Mouse (Mus musculus) lung, postnatal 10 days (tissue): ENCODE results near the gene Sun2.
A peak's percentile ranks its signal among the peaks of the same experiment; 100 is the strongest.

Source experiments
- DNase-seq: peaks from one replicate; pipeline ENCODE4 v3.0.0; 2021

Gene Sun2

DNA sequence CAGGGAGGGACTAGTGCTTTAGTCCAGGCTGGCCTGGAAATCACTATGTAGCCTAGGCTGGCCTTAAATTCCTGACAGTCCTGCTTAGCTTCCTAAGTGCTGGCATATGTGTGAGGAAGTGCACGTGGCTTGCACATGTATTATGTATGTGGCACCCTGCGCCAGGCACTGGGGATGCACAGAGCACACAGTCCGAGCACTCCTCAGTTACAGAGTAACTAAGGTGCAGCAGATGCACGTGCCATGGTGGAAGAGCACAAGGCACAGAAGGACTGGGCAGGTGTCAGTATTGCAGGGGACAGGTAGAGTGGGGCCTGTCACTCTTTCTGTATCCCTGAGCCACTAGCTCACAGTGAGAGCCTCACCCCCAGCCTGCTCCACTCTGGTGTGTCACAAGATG lies 12.8 kb upstream of the Sun2 start:
- DNase-seq, result no peak

DNA sequence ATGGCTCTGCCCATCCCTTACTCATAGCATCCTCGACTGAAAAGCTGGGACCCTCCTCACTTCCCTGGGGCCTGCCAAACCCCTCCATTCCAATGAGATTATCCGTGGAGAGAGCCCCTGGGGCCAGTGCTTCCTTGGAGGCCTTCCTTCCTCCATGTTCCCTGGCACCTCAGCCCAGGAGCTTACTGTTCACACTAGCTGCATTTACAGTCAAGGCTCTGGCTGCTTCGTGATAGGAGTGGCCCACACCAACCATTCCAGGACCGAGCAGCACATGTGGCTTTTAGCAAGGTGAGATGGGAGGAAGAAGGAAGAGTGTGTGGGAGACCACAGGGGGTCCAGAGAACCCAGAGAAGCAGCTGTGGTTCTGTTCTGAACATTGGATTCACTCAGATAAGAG lies 11.5 kb upstream of the Sun2 start:
- no peak for DNase-seq

DNA sequence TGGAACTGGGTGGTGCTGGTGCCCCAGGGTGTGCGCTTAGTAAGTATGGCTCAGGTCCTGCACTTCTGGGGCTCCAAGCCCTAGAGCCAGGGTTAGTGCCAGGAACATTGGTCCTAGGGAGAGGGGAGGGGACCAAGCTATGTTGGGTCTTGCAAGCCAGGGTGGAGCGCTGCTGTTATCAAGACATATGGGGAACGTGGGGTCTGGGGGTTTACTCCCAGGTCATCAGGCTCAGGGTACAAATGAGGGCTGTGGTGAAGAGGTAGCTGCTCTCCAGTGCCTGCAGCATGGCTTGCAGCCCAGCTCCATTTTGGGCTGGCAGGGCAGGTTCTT lies 11.1 kb upstream of the Sun2 start:
- DNase-seq, result no peak

DNA sequence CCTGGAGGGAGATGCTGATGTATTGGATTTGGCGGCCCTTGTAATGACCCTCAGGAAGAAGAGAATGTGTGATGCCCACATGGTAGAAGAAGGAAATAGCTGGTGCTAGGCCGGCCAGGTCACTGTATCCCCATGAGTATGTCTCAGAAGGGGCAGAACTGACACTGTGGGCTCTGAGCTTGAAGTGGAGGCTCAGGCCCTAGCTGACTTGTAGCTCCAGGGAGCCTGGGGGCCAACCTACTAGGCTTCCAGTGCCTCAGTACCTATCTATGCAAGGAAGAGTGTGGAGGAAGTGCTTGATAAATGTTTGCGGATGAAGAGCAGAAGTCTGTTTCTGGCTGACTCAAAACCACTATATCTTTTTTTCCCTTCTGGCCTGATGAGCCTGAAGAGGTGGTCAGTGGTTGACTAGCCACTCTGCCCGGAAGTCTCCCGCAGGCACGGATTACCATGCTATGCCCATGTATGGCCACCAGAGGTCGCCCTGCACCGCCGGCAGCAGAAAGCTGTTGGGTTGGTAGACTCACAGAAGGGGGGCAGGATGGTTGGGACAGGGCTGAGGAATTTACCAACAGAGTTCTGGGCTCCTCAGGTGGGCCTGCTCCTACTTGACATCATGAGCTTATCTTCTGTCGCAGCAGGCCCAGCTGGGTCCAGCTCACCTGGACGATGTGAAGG lies 10.5 kb upstream of the Sun2 start:
- DNase-seq, result peak; percentile 88

DNA sequence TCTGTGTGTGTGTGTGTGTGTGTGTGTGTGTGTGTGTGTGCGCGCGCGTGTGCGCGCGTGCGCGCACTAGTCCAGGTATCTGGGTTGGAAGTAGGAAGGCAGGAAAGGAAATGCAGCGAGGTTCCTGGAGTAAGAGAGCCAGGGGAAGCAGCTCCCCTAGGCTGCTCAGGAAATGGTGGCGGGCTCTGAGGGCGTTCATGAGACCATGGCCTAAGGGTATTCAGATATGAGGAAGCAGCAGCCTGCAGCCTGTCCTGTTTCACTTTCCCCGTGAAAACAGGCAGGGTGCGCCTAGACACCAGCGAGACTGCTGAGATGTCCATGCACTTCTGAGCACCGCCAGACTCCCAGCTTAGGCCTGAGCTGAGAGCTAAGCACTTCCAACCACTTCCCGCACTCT lies 9.4 kb upstream of the Sun2 start:
- no peak for DNase-seq

DNA sequence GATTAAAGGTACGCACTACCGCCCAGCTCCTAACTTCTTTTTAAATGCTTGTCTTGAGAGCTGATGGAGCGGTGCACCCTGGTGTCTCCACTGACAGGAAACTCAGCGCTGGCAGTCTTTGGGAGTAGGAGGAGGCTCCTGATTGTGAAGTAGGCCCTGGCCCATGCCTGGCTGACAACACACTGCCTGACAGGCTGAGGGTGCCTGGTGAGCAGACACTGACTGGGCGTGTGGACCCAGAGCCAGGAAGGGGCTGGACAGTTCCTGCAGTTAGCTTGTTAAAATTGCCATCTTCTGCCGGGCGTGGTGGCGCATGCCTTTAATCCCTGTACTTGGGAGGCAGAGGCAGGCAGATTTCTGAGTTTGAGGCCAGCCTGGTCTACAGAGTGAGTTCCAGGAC lies 7.9 kb upstream of the Sun2 start:
- DNase-seq, result peak; percentile 82

DNA sequence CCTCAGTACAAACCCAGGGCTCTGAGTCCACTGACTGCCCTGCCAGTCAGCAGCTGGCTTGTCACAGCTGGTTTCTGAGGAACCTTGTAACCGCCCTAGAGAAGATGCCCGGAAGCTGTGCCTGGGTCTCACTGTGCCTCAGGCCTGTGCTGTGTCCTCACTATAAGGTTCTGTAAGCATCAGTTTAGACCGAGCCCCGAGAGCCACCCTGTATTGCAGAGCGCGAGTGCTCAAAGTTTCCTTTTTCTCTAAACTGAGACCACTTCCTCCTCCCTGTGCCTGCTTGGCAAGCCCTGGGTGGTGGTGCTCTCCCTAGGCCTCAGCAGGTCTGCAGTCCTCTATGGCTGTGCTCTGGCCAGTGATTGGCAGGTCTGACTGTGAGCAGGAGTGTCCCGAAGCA lies 6.8 kb upstream of the Sun2 start:
- no peak for DNase-seq

DNA sequence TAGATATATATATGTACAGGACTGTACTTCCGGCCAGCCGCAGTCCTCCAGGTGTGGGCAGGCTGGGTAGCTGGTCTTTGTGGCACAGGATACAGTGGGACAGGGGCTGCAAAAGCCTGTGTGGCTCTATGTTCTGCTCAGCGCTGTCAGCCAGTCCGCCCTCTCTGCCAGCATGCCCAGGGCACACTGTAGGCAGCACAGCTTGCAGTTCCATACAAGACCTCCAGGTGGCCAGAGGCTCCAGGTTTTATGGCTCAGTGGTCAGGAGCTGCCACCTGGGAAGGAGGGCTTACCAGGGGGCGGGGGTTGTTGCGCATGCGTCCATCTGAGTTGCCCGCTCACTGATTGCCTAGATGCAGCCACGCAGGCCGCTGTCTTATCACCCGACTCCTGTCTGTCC lies 5.7 kb upstream of the Sun2 start:
- DNase-seq, result peak; percentile 42

DNA sequence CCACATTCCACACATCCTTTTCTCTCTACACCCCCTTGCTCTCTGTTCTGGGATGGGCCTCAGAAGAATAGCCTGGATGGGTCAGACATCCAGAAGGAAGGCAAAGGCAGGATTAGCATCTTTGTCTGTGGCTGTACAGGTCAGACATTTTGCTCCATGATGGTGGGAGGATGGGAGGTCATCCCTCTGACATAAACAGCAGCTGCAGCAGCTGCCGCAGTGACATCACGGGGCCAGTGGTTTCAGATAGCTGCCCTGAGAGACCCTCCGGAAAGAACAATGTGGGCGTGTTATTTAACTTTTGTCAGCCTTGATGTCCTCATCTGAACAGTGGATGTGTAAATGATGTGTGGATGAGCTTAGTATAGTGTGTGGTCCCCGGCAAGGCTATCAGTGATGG lies 3.5 kb upstream of the Sun2 start:
- DNase-seq, result no peak

DNA sequence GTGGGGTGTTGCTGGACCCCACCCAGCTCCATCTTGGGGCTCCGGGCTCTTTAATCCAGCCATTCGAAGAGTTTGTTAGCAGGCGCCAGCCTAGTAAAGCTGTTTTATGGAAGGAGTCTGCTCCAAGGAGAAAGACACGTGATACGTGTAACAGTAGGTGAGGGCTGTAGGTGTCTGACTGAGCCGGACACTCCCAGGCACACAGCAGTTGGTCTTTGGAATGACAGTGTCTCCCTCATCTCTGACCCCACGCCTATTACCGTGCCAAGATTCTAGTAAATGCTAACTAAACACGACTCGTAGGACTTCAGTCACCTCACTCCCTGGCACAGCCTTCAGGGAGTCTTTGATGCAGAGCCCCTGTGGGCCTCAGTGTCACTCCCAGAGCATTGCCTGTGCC lies 3.0 kb upstream of the Sun2 start:
- no peak for DNase-seq

DNA sequence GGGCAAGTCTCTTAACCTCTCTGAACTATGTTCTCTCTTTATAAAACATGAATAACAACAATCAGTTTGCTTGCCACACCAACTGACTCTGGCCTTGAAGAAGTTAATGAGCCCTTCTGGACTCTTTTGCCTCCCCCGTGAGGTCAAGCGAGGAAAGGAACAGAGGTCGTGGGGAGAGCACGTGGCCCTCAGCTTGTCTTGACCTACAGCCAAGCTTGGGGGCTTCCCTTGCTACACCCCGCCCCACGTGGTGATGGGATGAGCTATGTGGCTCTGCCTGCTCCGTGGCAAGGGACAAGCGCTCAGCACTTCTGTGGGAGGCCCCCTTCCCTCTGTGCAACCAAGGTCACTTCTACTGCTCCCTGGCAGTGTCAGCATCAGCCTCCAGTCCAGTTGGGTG lies 2.4 kb upstream of the Sun2 start:
- no peak for DNase-seq

DNA sequence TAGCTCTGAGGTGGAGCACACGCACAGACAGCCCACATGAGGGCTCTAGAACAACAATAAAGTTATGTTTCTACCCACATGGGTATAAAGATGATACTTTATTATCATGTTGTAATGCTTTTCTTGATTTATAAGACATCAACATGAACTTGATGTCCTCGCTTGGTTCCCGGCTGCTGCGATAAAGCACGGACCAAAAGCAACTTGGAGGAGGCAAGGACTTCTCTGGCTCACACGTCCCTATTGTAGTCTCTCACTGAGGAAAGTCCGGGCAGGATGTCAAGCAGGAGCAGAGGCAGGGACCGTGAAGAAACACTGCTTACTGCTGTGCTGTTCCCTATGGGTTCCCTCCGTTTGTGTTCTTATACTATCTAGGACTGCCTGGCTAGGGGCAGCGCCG lies 1.7 kb upstream of the Sun2 start:
- no peak for DNase-seq

DNA sequence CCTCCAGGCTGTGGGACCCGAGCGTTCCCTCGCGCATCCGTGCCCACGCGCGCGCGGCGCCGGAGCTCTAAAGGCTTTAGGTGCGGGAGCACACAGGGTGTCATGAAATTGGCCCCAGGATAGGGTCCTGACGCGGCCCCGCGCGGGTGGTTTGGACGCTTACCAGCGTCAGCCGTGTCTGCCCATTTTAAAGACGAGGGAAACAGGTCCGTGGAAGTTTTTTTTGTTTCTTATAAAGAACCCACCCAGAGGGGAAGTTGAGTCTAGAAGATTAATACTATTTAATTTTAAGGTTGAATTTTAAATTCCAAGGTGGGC lies 329 bp upstream of the Sun2 start:
- no peak for DNase-seq

DNA sequence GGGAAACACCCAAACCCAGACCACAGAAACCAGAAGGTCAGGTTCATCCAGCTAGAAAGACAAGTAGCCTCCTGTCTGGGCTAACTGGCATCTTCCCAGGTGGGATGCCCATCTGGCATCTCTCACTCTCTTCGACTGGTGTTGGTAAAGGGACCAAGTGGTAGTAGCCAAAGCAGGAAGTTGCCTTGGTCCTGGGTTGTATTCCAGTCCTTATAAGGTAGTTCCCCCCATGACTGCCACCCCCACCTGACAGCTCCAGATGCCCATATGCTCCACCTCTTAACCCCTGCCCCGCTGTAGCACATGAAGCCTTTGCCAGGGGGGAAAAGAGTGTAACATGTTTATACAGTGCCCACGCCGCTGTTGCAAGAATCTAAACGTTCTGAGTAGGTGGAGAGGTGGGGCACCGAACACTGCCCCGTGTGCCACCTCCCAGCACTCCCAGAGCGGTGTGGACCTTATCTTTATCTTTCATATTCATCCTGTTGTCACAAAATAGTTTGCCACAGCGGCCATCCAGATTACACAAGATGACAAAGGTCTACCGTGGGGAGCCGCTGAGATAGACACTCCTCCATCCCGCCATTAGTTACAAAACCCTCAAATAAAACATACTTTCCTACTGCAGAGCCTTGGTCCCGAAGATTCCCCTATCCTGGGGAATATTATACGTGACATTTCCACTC lies 1.0 kb downstream of the Sun2 start:
- DNase-seq, result peak; percentile 62

DNA sequence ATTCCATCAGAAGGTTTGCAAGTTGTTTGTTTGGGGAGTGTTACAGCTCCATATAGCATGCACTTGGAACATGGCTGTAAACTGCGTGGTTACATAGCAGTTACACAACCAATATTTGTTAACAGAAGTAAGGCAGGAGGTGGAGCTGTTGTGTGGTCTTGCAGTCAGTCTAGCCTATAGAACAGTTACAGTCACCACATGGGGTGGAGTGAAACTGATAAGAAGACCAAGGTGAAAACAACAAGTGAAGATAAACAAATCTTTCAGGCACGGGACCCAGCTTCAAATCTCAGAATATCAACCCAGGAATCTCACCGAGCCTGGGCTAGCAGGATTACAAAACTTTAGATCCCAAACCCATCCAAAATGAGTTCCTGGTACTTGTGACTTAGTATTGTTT lies 1.6 kb downstream of the Sun2 start:
- no peak for DNase-seq

DNA sequence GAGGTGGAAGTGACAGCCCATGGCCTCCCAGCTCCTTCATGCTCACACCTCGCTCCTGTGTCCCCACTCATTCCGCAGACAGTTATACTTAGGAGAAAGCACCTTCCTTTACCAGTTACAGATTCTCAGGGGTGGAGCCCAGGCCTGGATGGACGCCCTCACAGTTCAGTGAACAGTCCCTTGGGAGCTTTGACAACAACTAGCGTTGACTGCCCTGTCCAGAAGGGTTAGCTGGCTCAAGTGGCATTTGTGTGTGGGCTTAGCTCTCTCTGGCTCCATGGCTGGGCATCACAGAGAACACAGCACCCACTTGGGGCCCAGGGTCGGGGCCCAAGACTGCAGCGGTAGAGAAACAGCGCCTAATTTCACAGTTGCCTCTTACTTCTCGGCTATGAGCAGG lies 8.0 kb downstream of the Sun2 start:
- no peak for DNase-seq

DNA sequence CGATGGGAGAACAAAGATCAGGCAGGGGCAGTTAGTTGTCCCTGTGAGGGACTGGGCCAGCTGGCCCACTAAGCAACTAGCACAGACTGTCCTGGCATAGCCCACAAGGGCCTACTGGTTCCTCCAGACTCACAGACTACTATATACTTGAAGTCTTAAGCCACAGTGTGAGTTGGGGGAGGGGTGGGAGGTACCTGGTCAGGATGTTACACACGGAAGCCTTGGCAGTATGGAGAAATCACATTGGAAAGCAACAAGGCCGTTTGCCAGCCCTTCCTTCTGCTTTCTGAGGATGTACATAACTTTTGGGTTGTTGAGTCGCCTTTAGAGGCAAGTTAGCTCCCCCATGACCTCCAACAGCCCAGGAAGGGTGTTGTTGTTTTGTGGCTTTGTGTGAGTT lies 8.7 kb downstream of the Sun2 start:
- DNase-seq, result no peak

DNA sequence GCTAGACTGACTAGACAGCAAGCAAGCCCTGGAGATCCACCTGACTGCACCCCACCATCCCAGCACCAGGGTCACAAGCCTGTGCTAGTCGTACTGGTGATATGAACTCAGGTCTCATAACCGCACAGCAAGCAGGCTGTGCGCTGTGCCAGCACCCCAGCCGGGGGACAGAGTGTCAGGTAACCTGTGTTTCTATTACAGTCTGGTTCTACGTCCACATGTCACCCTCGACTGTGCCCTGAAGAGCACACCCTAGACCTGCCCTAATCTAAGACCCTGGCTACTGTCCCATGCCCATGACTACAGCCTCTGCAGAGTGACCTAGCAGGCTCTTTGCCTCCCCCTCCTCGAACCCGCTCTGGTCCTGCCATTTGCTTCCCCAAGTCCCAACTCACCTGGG lies 9.1 kb downstream of the Sun2 start:
- DNase-seq, result no peak

DNA sequence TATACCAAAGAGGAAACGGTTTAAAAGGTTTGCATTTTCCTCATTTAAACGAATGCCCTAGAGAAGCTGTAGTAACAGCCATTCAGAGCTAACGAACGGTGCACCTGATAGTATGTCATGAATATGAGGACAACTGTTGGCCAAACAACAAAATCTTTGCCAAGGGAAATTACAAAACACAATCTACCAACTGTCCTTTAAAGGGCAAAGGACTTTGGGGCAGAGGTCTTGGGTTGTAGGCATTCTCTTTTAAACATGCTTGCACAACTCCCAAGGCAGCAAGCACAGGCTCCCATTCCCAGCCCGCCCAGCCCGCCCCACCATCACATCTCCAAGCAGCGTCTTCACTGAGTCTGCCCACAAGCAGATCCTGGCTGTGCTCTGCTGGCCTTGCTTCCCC lies 10.8 kb downstream of the Sun2 start:
- no peak for DNase-seq

DNA sequence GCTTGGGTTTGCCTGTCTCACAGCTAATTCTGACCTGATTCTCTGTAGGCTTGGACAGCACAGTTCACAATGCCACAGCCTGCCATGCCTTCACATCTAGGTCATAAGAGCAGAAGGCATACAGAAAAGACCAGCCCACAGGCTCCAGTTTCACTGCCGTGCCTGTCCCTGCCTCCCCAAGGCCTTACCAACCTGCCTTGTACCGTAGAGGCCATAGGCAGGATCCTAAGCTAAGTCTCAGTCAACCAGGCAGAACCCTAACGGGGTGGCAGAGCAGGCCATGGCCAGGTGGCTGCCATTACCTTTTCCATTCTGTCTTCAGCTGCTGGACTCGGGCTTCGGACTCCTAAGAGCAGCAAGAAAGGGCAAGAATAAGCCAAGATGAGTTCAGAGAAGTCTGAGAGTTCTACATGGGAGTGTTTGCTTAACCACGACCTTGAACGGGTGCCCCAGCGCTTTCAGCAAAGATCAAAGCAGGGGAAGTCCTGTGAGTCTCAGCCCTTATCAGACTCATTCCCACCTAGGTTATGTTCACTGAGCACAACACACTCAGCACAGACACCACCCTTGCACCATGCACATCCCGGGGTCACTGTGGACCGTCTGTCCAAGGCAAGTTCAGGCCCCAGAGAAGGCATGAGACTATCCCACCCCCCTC lies 13.5 kb downstream of the Sun2 start:
- DNase-seq, result no peak

DNA sequence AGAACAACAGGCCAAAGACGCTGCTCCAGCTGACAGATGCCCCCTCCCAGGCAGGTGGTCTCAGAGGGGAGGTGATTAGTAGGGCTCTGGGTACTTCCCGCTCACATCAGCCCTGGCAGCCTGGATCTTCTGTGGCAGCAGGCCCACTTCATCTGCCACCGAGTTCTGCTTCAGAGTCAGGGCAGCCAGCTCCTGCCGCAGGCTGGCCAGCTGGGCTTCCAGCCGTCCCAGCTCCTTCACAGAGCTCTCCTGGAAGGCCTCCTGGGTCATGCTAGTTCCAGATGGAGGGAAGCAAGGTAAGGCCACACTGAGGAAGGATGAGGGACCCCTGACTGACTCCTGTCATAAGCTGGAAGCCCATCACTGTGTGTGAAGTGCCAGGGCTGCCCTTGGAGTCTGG lies 14.0 kb downstream of the Sun2 start:
- DNase-seq, result no peak

DNA sequence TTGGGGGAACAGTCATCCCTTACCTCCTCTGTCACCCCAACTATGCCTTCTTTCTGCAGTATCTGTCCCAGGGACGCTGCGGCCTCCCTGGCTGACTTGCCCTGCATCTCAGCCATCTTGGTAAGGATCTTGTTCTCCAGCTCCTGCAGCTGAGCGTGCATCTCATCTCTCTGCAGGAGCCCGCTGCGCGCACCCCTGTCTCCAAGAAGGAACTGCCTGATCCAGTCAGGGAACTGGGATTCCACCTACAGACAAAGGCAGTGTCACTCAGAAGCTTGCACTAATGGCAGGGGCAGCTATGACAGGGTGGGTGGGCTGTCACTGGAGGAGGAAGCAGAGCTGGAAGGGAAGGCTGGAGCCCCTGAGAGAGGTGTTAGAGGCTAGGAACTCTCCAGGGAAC lies 14.5 kb downstream of the Sun2 start:
- no peak for DNase-seq

DNA sequence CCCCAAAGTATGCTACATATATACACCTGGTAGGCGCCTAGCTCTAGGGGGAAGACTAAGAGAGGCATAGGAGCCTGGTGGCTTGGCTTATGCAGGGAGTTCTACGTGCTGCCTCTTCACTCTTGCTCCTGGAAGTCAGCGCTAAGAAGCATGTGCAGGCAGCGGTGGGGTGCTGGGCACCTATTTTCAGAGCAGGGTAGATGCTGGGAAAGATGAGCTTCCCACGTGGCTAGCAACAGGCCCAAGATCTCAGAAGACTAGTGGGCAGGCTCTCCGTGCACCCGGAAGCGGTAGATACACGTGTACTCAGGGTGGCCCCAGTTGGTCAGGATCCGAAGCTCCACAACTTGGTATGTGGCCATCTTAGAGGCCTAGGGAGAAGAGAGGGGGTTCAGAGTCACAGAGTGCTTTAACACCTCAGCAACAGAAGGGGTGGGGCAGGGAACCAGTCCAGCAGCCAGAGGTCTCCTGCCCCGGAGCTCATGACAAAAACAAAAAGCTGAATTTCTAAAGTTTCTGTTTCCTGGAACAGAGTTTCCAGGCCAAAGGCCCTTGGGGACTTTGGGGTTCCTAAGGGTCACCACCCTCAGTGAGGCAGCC lies 17.0 kb downstream of the Sun2 start:
- DNase-seq, result no peak

DNA sequence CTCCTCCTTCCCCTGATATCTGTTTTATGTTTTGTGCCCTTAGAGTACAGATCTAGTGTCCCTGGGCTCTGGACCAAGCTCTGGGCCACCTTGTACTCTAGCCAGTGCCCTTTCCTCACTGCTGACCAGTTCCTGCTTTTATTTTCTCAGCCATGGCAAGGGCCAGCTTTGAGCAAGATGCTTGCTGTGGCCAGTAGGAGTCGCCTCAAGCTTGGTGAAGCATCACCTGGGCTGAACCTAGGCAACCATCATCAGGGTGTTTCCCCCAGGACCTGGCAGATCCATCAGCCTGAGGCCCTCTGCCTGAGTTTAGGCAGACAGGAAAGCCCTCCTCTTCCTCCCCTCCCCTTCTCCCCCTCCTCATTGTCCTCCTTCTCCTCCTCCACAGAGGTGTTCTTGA lies 18.9 kb downstream of the Sun2 start:
- DNase-seq, result peak; percentile 60

DNA sequence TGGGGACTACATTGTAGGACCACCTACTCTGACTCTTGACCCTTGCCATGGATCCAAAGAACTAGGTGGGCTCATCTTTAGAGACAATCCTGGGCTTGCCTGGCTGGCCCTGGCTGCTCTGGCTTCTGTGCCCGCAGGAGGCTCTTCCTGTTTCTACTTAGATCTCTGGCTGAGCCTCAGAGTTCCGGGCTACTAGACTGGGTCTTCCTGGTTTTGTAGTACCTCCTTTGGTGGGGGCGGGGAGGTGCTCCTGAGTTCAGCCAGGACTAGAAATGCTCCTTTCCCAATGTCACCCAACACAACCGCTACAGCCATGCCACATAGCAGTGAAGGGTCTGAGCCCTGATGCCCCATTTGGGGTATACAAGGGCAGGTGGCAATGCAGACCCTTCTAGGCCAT lies 21.5 kb downstream of the Sun2 start:
- no peak for DNase-seq
